Mouse (Mus musculus) lung, adult 2 months (tissue): ENCODE data around the gene Acp2.

Source experiments
- CTCF ChIP-seq: fragments of 200-500 bp; IDR thresholded peaks from 2 replicates; pipeline ENCODE4 v1.5.1; 2011; ENCODE audit warnings: mild to moderate bottlenecking, low read length, control low read depth; ENCODE audit not compliant: insufficient read depth
- POLR2A ChIP-seq: fragments of 200-500 bp; IDR thresholded peaks from 2 replicates; pipeline ENCODE4 v1.6.1; 2011; ENCODE audit warnings: low read depth, mild to moderate bottlenecking, control low read depth, low read length, borderline replicate concordance; ENCODE audit errors: extremely low read depth

DNA sequence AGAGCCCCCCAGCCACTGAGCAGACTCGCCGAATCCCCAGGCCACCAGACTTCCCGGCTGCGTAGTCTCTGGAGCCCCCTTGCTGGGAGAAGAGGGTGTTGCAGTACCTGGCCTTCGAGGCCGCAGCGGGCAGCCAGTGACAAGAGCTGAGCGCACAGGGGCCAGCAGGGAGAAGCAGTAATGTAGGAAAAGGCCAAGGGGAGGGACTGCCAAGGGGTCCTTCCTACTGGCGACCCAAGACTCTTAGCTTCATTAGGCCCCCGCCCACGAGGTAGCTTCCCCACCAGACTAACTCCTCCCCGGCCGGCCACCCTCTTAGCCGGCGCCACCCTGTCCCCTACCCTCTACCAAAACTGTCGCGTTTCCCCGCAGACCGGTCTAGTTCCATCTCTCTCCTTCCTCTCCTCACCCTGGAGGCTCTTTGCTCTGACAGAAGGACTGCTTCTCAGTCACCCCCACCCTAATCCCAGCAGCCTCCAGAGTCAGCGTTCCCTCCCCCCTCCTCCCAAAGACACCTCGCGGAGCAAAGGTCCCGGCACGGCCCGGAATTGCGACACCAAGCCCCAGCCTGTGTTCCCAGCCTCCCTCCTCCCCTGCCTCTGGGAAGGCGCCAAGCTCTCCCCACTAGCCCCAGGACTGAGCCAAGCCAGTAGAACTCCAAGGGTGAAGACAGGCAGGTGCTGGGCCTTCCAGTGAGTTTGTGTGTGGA is 7.9 kb upstream of the Acp2 start:
- TF ChIP-seq POLR2A, result peak; percentile 62; the same call in 1 of the 2 replicates
- TF ChIP-seq CTCF, result peak; percentile 64
